Mouse (Mus musculus) lung, embryonic 15.5 days (tissue): ENCODE measurements at regions not wholly inside any gene's neighbourhood (a gene's known extent, or its start where the extent isn't known, plus 50 kb on each side); places are given as distances from the start of the nearest gene placed in this dataset.
A peak's percentile ranks its signal among the peaks of the same experiment; 100 is the strongest.
"Not testable (repeated sequence)": the region's sequence is repeated elsewhere in the genome, so short reads cannot be mapped to it uniquely, and the experiment has no call there.

Experiments
- ATAC-seq: fragments of 200-750 bp; cut with Nextera tagmentation; 2 replicates; pipeline ENCODE4 v1.8.0; 2017; ENCODE audit warnings: moderate number of reproducible peaks, borderline replicate concordance; ENCODE audit not compliant: low FRiP score, low TSS enrichment; ENCODE audit errors: extremely low read depth
- H3K27ac ChIP-seq: fragments of 300-500 bp; sonication (generic); 2 replicates; pipeline ENCODE4 v1.5.1; 2015; ENCODE audit warnings: moderate library complexity, mild to moderate bottlenecking, inconsistent platforms
- H3K27me3 ChIP-seq: fragments of 300-500 bp; sonication (generic); 2 replicates; pipeline ENCODE4 v1.6.1; 2015; ENCODE audit warnings: inconsistent platforms
- H3K36me3 ChIP-seq: fragments of 300-500 bp; sonication (generic); 2 replicates; pipeline ENCODE4 v1.6.1; 2015; ENCODE audit warnings: inconsistent platforms
- H3K4me1 ChIP-seq: fragments of 300-500 bp; sonication (generic); 2 replicates; pipeline ENCODE4 v1.6.1; 2015; ENCODE audit warnings: inconsistent platforms
- H3K4me2 ChIP-seq: fragments of 300-500 bp; sonication (generic); 2 replicates; pipeline ENCODE4 v1.6.1; 2015; ENCODE audit warnings: inconsistent platforms, mild to moderate bottlenecking, moderate library complexity
- H3K4me3 ChIP-seq: fragments of 300-500 bp; sonication (generic); 2 replicates; pipeline ENCODE4 v1.5.1; 2015; ENCODE audit warnings: mild to moderate bottlenecking, inconsistent platforms
- H3K9ac ChIP-seq: fragments of 300-500 bp; sonication (generic); 2 replicates; pipeline ENCODE4 v1.6.1; 2015; ENCODE audit warnings: inconsistent platforms
- H3K9me3 ChIP-seq: fragments of 300-500 bp; sonication (generic); 2 replicates; pipeline ENCODE4 v1.6.1; 2016; ENCODE audit warnings: inconsistent platforms
- WGBS: fragments of 180-500 bp; shearing (Covaris S2); methylation state at CpG from one replicate; pipeline ENCODE4 v1.1.7; 2015; 5-methylcytosine and 5-hydroxymethylcytosine counted together

- no peak for ATAC-seq
- Histone ChIP-seq H3K27ac (no peak overlapping the region), H3K9me3 (no peaks in the 10 kb centered on the region), H3K9ac (no peak overlapping the region), H3K4me2 (no peak overlapping the region), H3K27me3 (no peaks in the 10 kb centered on the region), H3K36me3 (no peaks in the 10 kb centered on the region), H3K4me3 (no peak overlapping the region), H3K4me1 (no peaks in the 10 kb centered on the region)
- WGBS: 77% methylated on average over 1 of the region's 1 CpGs
Measured at GRCm38 (mm10) chr3:117061831-117062230, 93.0 kb upstream of the Palmd start.

GRCm38 (mm10) chr3:117061182-117061581 lies 92.4 kb upstream of the Palmd start:
- Histone ChIP-seq H3K4me3 (no peak overlapping the region), H3K4me2 (no peak overlapping the region), H3K27me3 (no peaks in the 10 kb centered on the region), H3K4me1 (no peaks in the 10 kb centered on the region), H3K27ac (no peak overlapping the region), H3K36me3 (no peaks in the 10 kb centered on the region), H3K9me3 (no peaks in the 10 kb centered on the region), H3K9ac (no peak overlapping the region)
- WGBS: 42% methylated on average over 6 of the region's 6 CpGs
- no peak for ATAC-seq

GRCm38 (mm10) chr3:117054711-117055110 lies 85.9 kb upstream of the Palmd start:
- not testable (repeated sequence) for H3K27me3 ChIP-seq, H3K9me3 ChIP-seq, H3K27ac ChIP-seq, H3K4me3 ChIP-seq, ATAC-seq, H3K9ac ChIP-seq, H3K36me3 ChIP-seq, H3K4me1 ChIP-seq, H3K4me2 ChIP-seq
- 64% methylated on average over 3 of the region's 3 CpGs for WGBS

- Histone ChIP-seq H3K4me2 (no peak overlapping the region), H3K27me3 (no peaks in the 10 kb centered on the region), H3K4me1 (no peaks in the 10 kb centered on the region), H3K27ac (no peak overlapping the region), H3K9ac (no peak overlapping the region), H3K4me3 (no peak overlapping the region), H3K36me3 (no peaks in the 10 kb centered on the region), H3K9me3 (no peaks in the 10 kb centered on the region)
- no peak for ATAC-seq
- 75% methylated on average over 3 of the region's 3 CpGs for WGBS
Measured at GRCm38 (mm10) chr3:117051431-117051830, 82.6 kb upstream of the Palmd start.

- Histone ChIP-seq H3K27me3 (no peaks in the 10 kb centered on the region), H3K9me3 (no peaks in the 10 kb centered on the region), H3K4me2 (no peak overlapping the region), H3K9ac (no peak overlapping the region), H3K4me3 (no peak overlapping the region), H3K4me1 (no peaks in the 10 kb centered on the region), H3K36me3 (no peaks in the 10 kb centered on the region), H3K27ac (no peak overlapping the region)
- 53% methylated on average over 3 of the region's 3 CpGs for WGBS
- no peak for ATAC-seq
Measured at GRCm38 (mm10) chr3:117050909-117051308, 82.1 kb upstream of the Palmd start.

- Histone ChIP-seq H3K27me3 (no peaks in the 10 kb centered on the region), H3K36me3 (no peaks in the 10 kb centered on the region), H3K4me2 (no peak overlapping the region), H3K4me3 (no peak overlapping the region), H3K9me3 (no peaks in the 10 kb centered on the region), H3K27ac (no peak overlapping the region), H3K9ac (no peak overlapping the region), H3K4me1 (no peaks in the 10 kb centered on the region)
- no peak for ATAC-seq
- 75% methylated on average over 3 of the region's 3 CpGs for WGBS
Measured at GRCm38 (mm10) chr3:117049410-117049809, 80.6 kb upstream of the Palmd start.

- no peak overlapping the region for H3K4me3 ChIP-seq
- H3K27ac ChIP-seq: no peak overlapping the region
- no peaks in the 10 kb centered on the region for H3K36me3 ChIP-seq
- H3K4me2 ChIP-seq: no peak overlapping the region
- no peak overlapping the region for H3K9ac ChIP-seq
- no peaks in the 10 kb centered on the region for H3K27me3 ChIP-seq
- H3K9me3 ChIP-seq: no peaks in the 10 kb centered on the region
- ATAC-seq: no peak
- WGBS: 74% methylated on average over 4 of the region's 4 CpGs
- no peaks in the 10 kb centered on the region for H3K4me1 ChIP-seq
Measured at GRCm38 (mm10) chr3:117044809-117045208, 76.0 kb upstream of the Palmd start.

- Histone ChIP-seq H3K27me3 (no peaks in the 10 kb centered on the region), H3K27ac (no peak overlapping the region), H3K9ac (no peak overlapping the region), H3K36me3 (no peaks in the 10 kb centered on the region), H3K4me1 (no peaks in the 10 kb centered on the region), H3K4me2 (no peak overlapping the region), H3K4me3 (no peak overlapping the region), H3K9me3 (no peaks in the 10 kb centered on the region)
- no peak for ATAC-seq
- 46% methylated on average over 2 of the region's 2 CpGs for WGBS
Measured at GRCm38 (mm10) chr3:117044304-117044703, 75.5 kb upstream of the Palmd start.

GRCm38 (mm10) chr3:117038928-117039300 lies 70.1 kb upstream of the Palmd start:
- 26% methylated on average over 1 of the region's 1 CpGs for WGBS
- no peaks in the 10 kb centered on the region for H3K36me3 ChIP-seq
- no peak overlapping the region for H3K4me2 ChIP-seq
- no peak overlapping the region for H3K4me3 ChIP-seq
- ATAC-seq: peak; percentile 8; the same call in 1 of the 2 replicates
- H3K9ac ChIP-seq: no peak overlapping the region
- peaks cover 6% of the 10 kb centered on the region; the same call in 1 of the 2 replicates for H3K4me1 ChIP-seq
- no peaks in the 10 kb centered on the region for H3K9me3 ChIP-seq
- H3K27me3 ChIP-seq: no peaks in the 10 kb centered on the region
- no peak overlapping the region for H3K27ac ChIP-seq

- Histone ChIP-seq H3K9me3 (no peaks in the 10 kb centered on the region), H3K4me1 (peaks cover 6% of the 10 kb centered on the region; the same call in 1 of the 2 replicates), H3K27me3 (no peaks in the 10 kb centered on the region), H3K4me2 (no peak overlapping the region), H3K36me3 (no peaks in the 10 kb centered on the region), H3K4me3 (no peak overlapping the region), H3K9ac (no peak overlapping the region), H3K27ac (no peak overlapping the region)
- peak; percentile 49; the same call in 1 of the 2 replicates for ATAC-seq
- WGBS: 28% methylated on average over 4 of the region's 4 CpGs
Measured at GRCm38 (mm10) chr3:117038280-117038927, 69.6 kb upstream of the Palmd start.
